Mouse (Mus musculus): ENCODE results near the gene Ubash3b. TPM values are rescaled to one million over a fixed set of nuclear protein-coding genes. Genes with fewer than 3 reads are reported as not detected.

Ubash3b gene
- 85.5 and 255 TPM in 2 replicates for polyA plus RNA-seq (2012; ENCODE audit: insufficient read depth, low replicate concordance)

- TF ChIP-seq FLI1 (IDR thresholded peaks at IDR 0.05; ENCODE audit: low read length) (no peak), GATA1 (IDR thresholded peaks at IDR 0.05; ENCODE audit: borderline replicate concordance, low read length) (no peak)
These were observed at the start of gene Ubash3b for GRCm38 (mm10) chr9:41161413-41161812. Gene Ubash3b (minus strand): TSS chr9:41161697.

DNA sequence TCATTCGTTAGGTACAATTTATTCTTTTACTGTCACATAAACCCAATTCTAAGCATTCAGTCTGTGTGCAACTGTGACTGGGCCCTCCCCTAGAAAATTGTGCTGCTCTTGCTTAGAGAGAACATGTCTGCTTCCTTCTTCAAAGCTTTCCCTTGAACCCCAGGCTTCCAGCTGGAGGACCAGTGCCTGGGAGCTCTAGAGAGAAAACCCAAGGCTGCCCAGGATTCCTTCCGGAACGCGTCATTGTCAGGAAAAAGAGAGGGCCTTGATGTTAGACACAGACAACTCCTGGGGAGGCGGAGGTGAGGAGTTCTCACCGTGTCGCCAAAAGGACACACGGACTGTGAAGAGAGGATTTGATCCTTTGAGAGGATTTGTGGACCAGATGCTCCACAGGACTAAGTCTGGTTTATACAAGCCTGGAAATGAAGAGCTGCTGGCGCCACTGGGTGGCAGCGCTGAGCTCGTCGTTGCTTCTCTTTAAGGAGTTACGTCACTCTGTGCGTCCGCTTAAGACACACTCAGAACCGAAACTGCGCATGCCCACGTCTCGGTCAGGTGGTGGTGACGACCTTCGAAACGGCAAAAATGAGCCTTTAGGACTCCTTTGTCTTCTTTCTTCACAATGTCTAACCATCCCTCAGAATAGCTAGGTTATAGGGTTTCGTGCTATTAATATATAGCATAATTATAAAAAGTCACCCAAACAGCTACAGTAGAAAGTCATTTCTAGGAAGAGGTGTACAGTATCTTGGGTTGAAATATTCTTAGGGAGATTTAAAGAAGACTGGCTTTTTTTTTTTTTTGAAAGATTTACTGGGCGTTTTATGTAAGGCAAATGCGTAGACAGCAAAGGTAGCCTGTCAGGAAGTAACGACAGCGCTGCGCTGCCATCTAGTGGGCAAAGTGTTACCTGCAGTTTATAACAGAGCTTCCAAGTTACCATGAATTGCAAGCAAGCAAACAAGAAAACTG, 45.9 kb upstream of the Ubash3b start:
- Histone ChIP-seq H3K36me3 (replicated peaks; ENCODE audit: low read length) (no peaks in the 10 kb centered on the region), H3K4me1 (peaks cover 8% of the 10 kb centered on the region), H3K4me3 (replicated peaks) (peak overlapping the region; percentile 92), H3K27me3 (replicated peaks) (peaks cover 4% of the 10 kb centered on the region), H3K9me3 (no peaks in the 10 kb centered on the region)
- TF ChIP-seq GATA1 (IDR thresholded peaks at IDR 0.05; ENCODE audit: borderline replicate concordance, low read length) (no peak), FLI1 (IDR thresholded peaks at IDR 0.05; ENCODE audit: low read length) (no peak)

More at GRCm38 (mm10) chr9:41161413-41161812, at the start of gene Ubash3b:
- H3K36me3 ChIP-seq (replicated peaks; ENCODE audit: low read length) = peaks cover 14% of the 10 kb centered on the region
- H3K27me3 ChIP-seq (replicated peaks) = no peaks in the 10 kb centered on the region
- no peaks in the 10 kb centered on the region for H3K9me3 ChIP-seq
- peak within 1 kb of the TSS; percentile 82 for H3K4me3 ChIP-seq (replicated peaks)
- H3K4me1 ChIP-seq = peaks cover 75% of the 10 kb centered on the region

GRCm38 (mm10) chr9:41206717-41207116, 45.2 kb upstream of the Ubash3b start:
- peaks cover 3% of the 10 kb centered on the region for H3K27me3 ChIP-seq (replicated peaks)
- H3K9me3 ChIP-seq = no peaks in the 10 kb centered on the region
- no peak overlapping the region for H3K4me3 ChIP-seq (replicated peaks)
- 0 out of 2 replicates have a peak, but pooled peaks cover under 1% of the 10 kb centered on the region for H3K4me1 ChIP-seq
- no peaks in the 10 kb centered on the region for H3K36me3 ChIP-seq (replicated peaks; ENCODE audit: low read length)
- TF ChIP-seq GATA1 (IDR thresholded peaks at IDR 0.05; ENCODE audit: borderline replicate concordance, low read length) = no peak

DNA sequence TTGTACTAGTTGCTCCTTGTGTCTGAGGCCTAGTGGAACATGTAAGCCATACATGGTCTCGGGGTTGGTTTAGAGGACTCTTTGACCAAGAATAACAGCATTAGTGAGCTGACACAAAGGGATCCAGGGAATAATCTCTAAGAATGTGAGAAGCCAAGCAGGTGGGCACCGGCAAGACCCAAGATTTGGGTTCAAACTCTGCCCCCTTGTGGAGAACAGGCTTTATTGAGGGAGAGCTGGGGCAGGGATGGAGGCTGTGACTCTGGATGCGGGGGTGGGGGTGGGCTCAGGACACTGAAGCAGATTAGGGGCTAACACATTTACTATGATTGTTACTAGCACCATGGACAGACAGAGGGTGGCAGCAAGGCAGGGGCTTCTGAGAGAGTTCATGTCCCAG, 43.8 kb upstream of the Ubash3b start:
- no peak for TF ChIP-seq GATA1 (IDR thresholded peaks at IDR 0.05; ENCODE audit: borderline replicate concordance, low read length)
- no peak for TF ChIP-seq FLI1 (IDR thresholded peaks at IDR 0.05; ENCODE audit: low read length)

GRCm38 (mm10) chr9:41199456-41200252, 38.2 kb upstream of the Ubash3b start:
- no peak for TF ChIP-seq FLI1 (IDR thresholded peaks at IDR 0.05; ENCODE audit: low read length)
- no peak for TF ChIP-seq GATA1 (IDR thresholded peaks at IDR 0.05; ENCODE audit: borderline replicate concordance, low read length)
- no peak overlapping the region for H3K4me3 ChIP-seq (replicated peaks)
- H3K36me3 ChIP-seq (replicated peaks; ENCODE audit: low read length) = no peaks in the 10 kb centered on the region
- H3K4me1 ChIP-seq = no peaks in the 10 kb centered on the region
- peaks cover 14% of the 10 kb centered on the region for H3K9me3 ChIP-seq
- peaks cover 18% of the 10 kb centered on the region for H3K27me3 ChIP-seq (replicated peaks)

More for the DNA sequence above, 43.8 kb upstream of the Ubash3b start:
- peaks cover 5% of the 10 kb centered on the region for H3K27me3 ChIP-seq (replicated peaks)
- no peaks in the 10 kb centered on the region for H3K36me3 ChIP-seq (replicated peaks; ENCODE audit: low read length)
- H3K4me1 ChIP-seq = no peaks in the 10 kb centered on the region
- H3K4me3 ChIP-seq (replicated peaks) = no peak overlapping the region
- H3K9me3 ChIP-seq = no peaks in the 10 kb centered on the region

DNA sequence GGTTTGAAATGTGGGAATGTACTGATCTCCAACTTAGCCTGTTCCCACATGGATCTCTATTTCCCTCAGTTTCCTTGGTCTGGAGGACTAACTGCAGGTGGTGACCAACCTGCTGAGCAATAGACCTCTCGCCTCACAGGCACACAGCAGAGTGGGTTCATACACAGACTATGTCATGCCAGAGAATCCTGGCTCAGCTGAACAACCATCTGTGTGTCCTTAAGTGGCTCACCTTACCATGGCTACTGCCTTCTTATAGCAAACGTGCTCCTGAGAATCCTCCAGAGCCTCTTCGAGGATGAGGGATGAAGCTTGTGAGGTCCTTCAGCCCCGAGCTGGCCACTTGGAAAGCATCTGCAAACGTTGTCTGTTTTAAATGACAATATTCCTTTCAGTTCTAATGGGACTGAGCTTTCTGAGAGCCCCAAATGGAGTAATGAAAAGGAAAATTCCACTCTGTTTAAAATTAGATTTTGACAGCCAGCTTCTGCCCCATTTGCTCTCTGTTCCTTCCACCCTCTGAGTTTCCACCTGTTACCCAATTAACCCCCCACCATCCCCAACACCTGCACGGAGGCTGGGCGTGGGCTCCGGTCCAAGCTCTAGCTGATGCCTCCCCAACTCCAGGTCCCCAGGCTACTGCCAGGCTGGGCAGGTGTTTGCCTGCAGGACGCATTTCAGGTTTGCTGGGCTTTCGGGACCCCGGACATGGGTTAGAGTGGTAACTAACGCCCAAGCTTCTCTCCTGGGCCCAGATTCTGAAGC, 37.2 kb upstream of the Ubash3b start:
- no peak overlapping the region for H3K4me3 ChIP-seq (replicated peaks)
- H3K27me3 ChIP-seq (replicated peaks) = peaks cover 25% of the 10 kb centered on the region
- TF ChIP-seq GATA1 (IDR thresholded peaks at IDR 0.05; ENCODE audit: borderline replicate concordance, low read length) = no peak
- TF ChIP-seq FLI1 (IDR thresholded peaks at IDR 0.05; ENCODE audit: low read length) = no peak
- H3K36me3 ChIP-seq (replicated peaks; ENCODE audit: low read length) = no peaks in the 10 kb centered on the region
- H3K4me1 ChIP-seq = peaks cover 3% of the 10 kb centered on the region; the same call in 1 of the 2 replicates
- H3K9me3 ChIP-seq = peaks cover 14% of the 10 kb centered on the region

GRCm38 (mm10) chr9:41195742-41196311, 34.3 kb upstream of the Ubash3b start:
- H3K27me3 ChIP-seq (replicated peaks) = peaks cover 33% of the 10 kb centered on the region
- no peaks in the 10 kb centered on the region for H3K36me3 ChIP-seq (replicated peaks; ENCODE audit: low read length)
- H3K4me1 ChIP-seq = peaks cover 9% of the 10 kb centered on the region
- no peak for TF ChIP-seq GATA1 (IDR thresholded peaks at IDR 0.05; ENCODE audit: borderline replicate concordance, low read length)
- TF ChIP-seq FLI1 (IDR thresholded peaks at IDR 0.05; ENCODE audit: low read length) = no peak
- H3K9me3 ChIP-seq = peaks cover 14% of the 10 kb centered on the region
- H3K4me3 ChIP-seq (replicated peaks) = no peak overlapping the region

GRCm38 (mm10) chr9:41191651-41192210, 30.2 kb upstream of the Ubash3b start:
- TF ChIP-seq GATA1 (IDR thresholded peaks at IDR 0.05; ENCODE audit: borderline replicate concordance, low read length) (no peak), FLI1 (IDR thresholded peaks at IDR 0.05; ENCODE audit: low read length) (no peak)

More at GRCm38 (mm10) chr9:41191651-41192210, 30.2 kb upstream of the Ubash3b start:
- Histone ChIP-seq H3K9me3 (peaks cover 8% of the 10 kb centered on the region), H3K27me3 (replicated peaks) (peaks cover 29% of the 10 kb centered on the region), H3K4me1 (peaks cover 19% of the 10 kb centered on the region), H3K36me3 (replicated peaks; ENCODE audit: low read length) (no peaks in the 10 kb centered on the region), H3K4me3 (replicated peaks) (no peak overlapping the region)

Data from megakaryocyte, embryonic 14.5 days (primary cell).